In the genomic region with DNA sequence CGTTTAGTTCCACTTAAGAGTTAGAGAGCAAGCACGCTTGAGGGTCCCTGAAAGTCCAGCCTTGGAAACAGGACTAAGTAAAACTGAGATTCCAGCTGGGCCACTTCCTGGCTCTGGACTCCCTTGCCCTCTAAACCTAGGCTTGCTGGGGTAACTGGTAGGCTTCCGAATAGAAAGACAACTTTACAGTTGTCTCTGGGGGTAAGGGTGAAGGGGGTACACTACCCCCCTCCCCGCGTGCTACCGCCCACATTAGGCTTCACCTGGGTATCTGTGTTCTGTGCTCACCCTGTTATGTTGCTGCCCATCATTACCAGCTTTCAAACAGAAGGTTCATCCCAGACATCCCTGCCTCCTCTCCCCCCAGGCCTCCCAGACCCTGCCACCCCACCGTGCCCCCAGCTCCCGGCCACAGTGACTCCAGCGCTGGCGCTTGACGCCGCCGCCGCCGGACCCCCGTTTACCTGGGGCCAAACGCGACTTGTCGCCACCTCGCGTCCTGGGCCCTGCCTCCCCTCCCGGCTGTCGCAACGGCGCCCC, we compare ENCODE assay signal across 9 mouse cellular contexts. TPM values are rescaled to one million over a fixed set of nuclear protein-coding genes. Genes with fewer than 3 reads are reported as not detected.
DNase-seq lines count a peak whose midpoint lies in the region; ATAC-seq and TF ChIP-seq lines count a peak whose summit lies in the region.
"Had no signal": no experiment of that assay in that cellular context is flagged by ENCODE, and none has a peak within 500 bp of the region (broad histone marks: within the 10 kb centered on the region; RNA-seq: fewer than 3 reads in every experiment).

No protein-coding gene starts in this region.

- H3K27me3 ChIP-seq in ES-Bruce4 (ENCODE audit: control insufficient read depth, insufficient read depth, low read length, poor library complexity, severe bottlenecking), result peaks cover 5% of the 10 kb centered on the region; the same call in 1 of the 2 replicates
- peaks cover 5% of the 10 kb centered on the region; the same call in 1 of the 2 replicates for H3K27me3 ChIP-seq in forebrain, embryonic 16.5 days (replicated peaks; ENCODE audit: control insufficient read depth, insufficient read depth, low read length)
- H3K27me3 ChIP-seq in liver, embryonic 13.5 days, result peaks cover 83% of the 10 kb centered on the region

- H3K9me3 ChIP-seq in ES-Bruce4 (replicated peaks; ENCODE audit: control insufficient read depth, insufficient read depth, low read length, poor library complexity, severe bottlenecking), result no peaks in the 10 kb centered on the region
- no peaks in the 10 kb centered on the region for H3K9me3 ChIP-seq in forebrain, embryonic 16.5 days (ENCODE audit: control insufficient read depth, low read length)
- no peaks in the 10 kb centered on the region for H3K9me3 ChIP-seq in liver, embryonic 13.5 days (replicated peaks)

- intact Hi-C loops in gastrocnemius, adult 2 months (cut with DNase I), result no loop called here

- H3K9ac ChIP-seq in ES-Bruce4 (ENCODE audit: low read depth, poor library complexity, severe bottlenecking), result peak overlapping the region; percentile 88
- peak overlapping the region; percentile 92 for H3K9ac ChIP-seq in forebrain, embryonic 16.5 days (replicated peaks; ENCODE audit: low read depth, low read length)
- H3K9ac ChIP-seq in liver, embryonic 13.5 days, result no peak overlapping the region

- H3K4me1 ChIP-seq in ES-Bruce4 (ENCODE audit: control insufficient read depth, insufficient read depth, low read length), result no peaks in the 10 kb centered on the region
- peaks cover 26% of the 10 kb centered on the region for H3K4me1 ChIP-seq in forebrain, embryonic 16.5 days (replicated peaks; ENCODE audit: control insufficient read depth, insufficient read depth, low read length)
- no peaks in the 10 kb centered on the region for H3K4me1 ChIP-seq in liver, embryonic 13.5 days (replicated peaks)

- no peak for TF ChIP-seq EP300 in ES-Bruce4 (IDR thresholded peaks at IDR 0.05; ENCODE audit: insufficient read depth, low read depth, low read length)

- TF ChIP-seq CTCF in gastrocnemius, adult 2 months (IDR thresholded peaks at IDR 0.05), result no peak
- TF ChIP-seq CTCF in ES-Bruce4 (IDR thresholded peaks at IDR 0.05; ENCODE audit: low read depth, low read length), result no peak

- WGBS in forebrain, embryonic 16.5 days, result 4% methylated on average over 24 of the region's 25 CpGs
- 9% methylated on average over 24 of the region's 25 CpGs for WGBS in liver, embryonic 13.5 days (ENCODE audit: insufficient replicate concordance)

- peak overlapping the region; percentile 83 for H3K4me3 ChIP-seq in gastrocnemius, adult 2 months
- peak overlapping the region; percentile 88 for H3K4me3 ChIP-seq in ES-Bruce4 (ENCODE audit: low read depth, low read length)
- peak overlapping the region; percentile 72 for H3K4me3 ChIP-seq in forebrain, embryonic 16.5 days (replicated peaks; ENCODE audit: low read length)
- H3K4me3 ChIP-seq in liver, embryonic 13.5 days (replicated peaks), result peak overlapping the region; percentile 53
- H3K4me3 ChIP-seq: myocyte had no signal

- DNase-seq in gastrocnemius, adult 2 months, result no peak
- DNase-seq in gastrocnemius, adult 8-10 months (ENCODE audit: low spot score in 2 of 2), result no peak
- no peak for DNase-seq in liver, embryonic 13.5 days
- DNase-seq in thymus, postnatal 4 days, result no peak
- DNase-seq in gastrocnemius, postnatal 25 days, result no peak
- no peak for DNase-seq in right cerebral cortex, postnatal 36 days (ENCODE audit: low spot score in 2 of 2)

- no peaks in the 10 kb centered on the region for H3K36me3 ChIP-seq in ES-Bruce4 (ENCODE audit: control insufficient read depth, insufficient read depth, low read length, poor library complexity, severe bottlenecking)
- no peaks in the 10 kb centered on the region for H3K36me3 ChIP-seq in forebrain, embryonic 16.5 days (ENCODE audit: control insufficient read depth, insufficient read depth)
- H3K36me3 ChIP-seq in liver, embryonic 13.5 days, result no peaks in the 10 kb centered on the region

- H3K27ac ChIP-seq in gastrocnemius, adult 2 months, result no peak overlapping the region
- no peak overlapping the region for H3K27ac ChIP-seq in ES-Bruce4 (ENCODE audit: insufficient read depth, low read length)
- H3K27ac ChIP-seq in forebrain, embryonic 16.5 days (ENCODE audit: low read length), result peak overlapping the region; percentile 91
- H3K27ac ChIP-seq in liver, embryonic 13.5 days, result no peak overlapping the region

- no peak for TF ChIP-seq POLR2A in ES-Bruce4 (IDR thresholded peaks at IDR 0.05; ENCODE audit: insufficient read depth, low read length)

- peak overlapping the region; percentile 76 for H3K4me2 ChIP-seq in forebrain, embryonic 16.5 days (ENCODE audit: low read length)
- H3K4me2 ChIP-seq in liver, embryonic 13.5 days, result peak overlapping the region; percentile 65

- peak; percentile 21 for ATAC-seq in forebrain, embryonic 16.5 days
- no peak for ATAC-seq in liver, embryonic 13.5 days (ENCODE audit: low read depth)

RNA-seq across cellular contexts. Expression of a gene that starts 0.7 kb away (rescaled TPM):
- 1 to 10 TPM in 1 of 2 experiments, under 1 TPM in 1; 0.20 to 1.1 TPM for total RNA-seq in gastrocnemius, adult 2 months (2021)
- total RNA-seq in gastrocnemius, adult 8-10 months (2022), result under 1 TPM; 0.34 to 0.87 (median 0.66) TPM
- polyA plus RNA-seq in ES-Bruce4 (2011; ENCODE audit: insufficient read depth, insufficient read length, low read depth, missing spikeins), result 2.1 and 2.9 TPM in 2 replicates
- polyA plus RNA-seq in forebrain, embryonic 16.5 days (2015; fragmentation: Nextera tagmentation; extraction: Ambion mirVana), result 17.3 and 17.6 TPM in 2 replicates
- 0.05 and 0.13 TPM in 2 replicates for polyA plus RNA-seq in liver, embryonic 13.5 days (2015; fragmentation: Nextera tagmentation; extraction: Ambion mirVana)
- 1 to 10 TPM; 1.3 to 1.6 TPM for total RNA-seq in gastrocnemius, postnatal 25 days (2021)
- polyA plus RNA-seq: myocyte had no signal

RNA-seq across cellular contexts. Expression of a gene that starts 25.1 kb away (rescaled TPM):
- total RNA-seq in gastrocnemius, adult 2 months (2021), result 1 to 10 TPM; 1.2 to 1.3 TPM
- 1 to 10 TPM in 1 of 4 experiments, under 1 TPM in 3; 0.72 to 1.3 (median 0.81) TPM for total RNA-seq in gastrocnemius, adult 8-10 months (2022)
- polyA plus RNA-seq in ES-Bruce4 (2011; ENCODE audit: insufficient read depth, insufficient read length, low read depth, missing spikeins), result 0.24 TPM in 1 of 2 replicates, not detected in the other
- 3.0 and 6.3 TPM in 2 replicates for polyA plus RNA-seq in forebrain, embryonic 16.5 days (2015; fragmentation: Nextera tagmentation; extraction: Ambion mirVana)
- polyA plus RNA-seq in liver, embryonic 13.5 days (2015; fragmentation: Nextera tagmentation; extraction: Ambion mirVana), result 0.42 and 0.58 TPM in 2 replicates
- 1 to 10 TPM; 1.6 to 2.0 TPM for total RNA-seq in gastrocnemius, postnatal 25 days (2021)

RNA-seq across cellular contexts. Expression of a gene that starts 25.2 kb away (rescaled TPM):
- total RNA-seq in gastrocnemius, adult 2 months (2021), result 10 to 100 TPM; 23.5 to 29.4 TPM
- total RNA-seq in gastrocnemius, adult 8-10 months (2022), result 10 to 100 TPM; 30.8 to 37.5 (median 31.9) TPM
- 6.4 and 8.6 TPM in 2 replicates for polyA plus RNA-seq in ES-Bruce4 (2011; ENCODE audit: insufficient read depth, insufficient read length, low read depth, missing spikeins)
- 8.8 and 10.2 TPM in 2 replicates for polyA plus RNA-seq in forebrain, embryonic 16.5 days (2015; fragmentation: Nextera tagmentation; extraction: Ambion mirVana)
- polyA plus RNA-seq in liver, embryonic 13.5 days (2015; fragmentation: Nextera tagmentation; extraction: Ambion mirVana), result 1.9 TPM in 2 replicates
- total RNA-seq in gastrocnemius, postnatal 25 days (2021), result 10 to 100 TPM; 18.8 to 21.2 TPM

RNA-seq across cellular contexts. Expression of a gene that starts 34.5 kb away (rescaled TPM):
- not detected for total RNA-seq in gastrocnemius, adult 2 months (2021)
- not detected for total RNA-seq in gastrocnemius, adult 8-10 months (2022)
- polyA plus RNA-seq in ES-Bruce4 (2011; ENCODE audit: insufficient read depth, insufficient read length, low read depth, missing spikeins), result not detected in 2 replicates
- 2.3 and 3.7 TPM in 2 replicates for polyA plus RNA-seq in forebrain, embryonic 16.5 days (2015; fragmentation: Nextera tagmentation; extraction: Ambion mirVana)
- not detected in 2 replicates for polyA plus RNA-seq in liver, embryonic 13.5 days (2015; fragmentation: Nextera tagmentation; extraction: Ambion mirVana)
- not detected for total RNA-seq in gastrocnemius, postnatal 25 days (2021)
- polyA plus RNA-seq: myocyte had no signal
